In genomic region chr16:39147151-39147550, GRCm38 (mm10) we compare ENCODE assay signal across 24 mouse cellular contexts.
"Had no signal": no experiment of that assay in that cellular context is flagged by ENCODE, and none has a peak within 500 bp of the region (broad histone marks: within the 10 kb centered on the region; RNA-seq: fewer than 3 reads in every experiment).

No protein-coding gene starts in this region.

- DNase-seq: gastrocnemius, adult 2 months; gastrocnemius, postnatal 10 days; gastrocnemius, postnatal 25 days; heart, adult 18-20 months; heart, postnatal 10 days; heart, postnatal 4 days; kidney, adult 11 months; kidney, adult 2 months; kidney, adult 9 months; kidney, postnatal 14 days; kidney, postnatal 36 days; layer of hippocampus, adult 9-11 months; left cerebral cortex, postnatal 4 days had no signal

- H3K4me2 ChIP-seq: heart, embryonic 12.5 days; hindbrain, embryonic 12.5 days; hindbrain, embryonic 15.5 days; kidney, embryonic 15.5 days; limb, embryonic 13.5 days; limb, embryonic 15.5 days had no signal

- H3K4me3 ChIP-seq: gastrocnemius, adult 2 months; heart, embryonic 10.5 days; heart, embryonic 12.5 days; hindbrain, embryonic 10.5 days; hindbrain, embryonic 12.5 days; hindbrain, embryonic 15.5 days; kidney, embryonic 15.5 days; limb, embryonic 13.5 days; limb, embryonic 15.5 days had no signal

- H3K9ac ChIP-seq: heart, embryonic 12.5 days; hindbrain, embryonic 12.5 days; hindbrain, embryonic 15.5 days; kidney, embryonic 15.5 days; limb, embryonic 13.5 days; limb, embryonic 15.5 days had no signal

- H3K27me3 ChIP-seq: heart, embryonic 12.5 days; hindbrain, embryonic 12.5 days; hindbrain, embryonic 15.5 days; kidney, embryonic 15.5 days; limb, embryonic 13.5 days; limb, embryonic 15.5 days had no signal

- H3K27ac ChIP-seq: gastrocnemius, adult 2 months; heart, embryonic 10.5 days; hindbrain, embryonic 10.5 days; hindbrain, embryonic 12.5 days; hindbrain, embryonic 15.5 days; hindbrain, postnatal 0 days; kidney, embryonic 15.5 days; kidney, postnatal 0 days; limb, embryonic 13.5 days; limb, embryonic 15.5 days had no signal

- H3K4me1 ChIP-seq: heart, embryonic 10.5 days; heart, embryonic 12.5 days; hindbrain, embryonic 12.5 days; hindbrain, embryonic 15.5 days; kidney, embryonic 15.5 days had no signal

- H3K9me3 ChIP-seq: heart, embryonic 10.5 days; heart, embryonic 12.5 days; hindbrain, embryonic 10.5 days; hindbrain, embryonic 12.5 days; hindbrain, embryonic 15.5 days; kidney, embryonic 15.5 days; limb, embryonic 13.5 days; limb, embryonic 15.5 days had no signal

- H3K36me3 ChIP-seq: heart, embryonic 10.5 days; heart, embryonic 12.5 days; hindbrain, embryonic 10.5 days; hindbrain, embryonic 12.5 days; hindbrain, embryonic 15.5 days; kidney, embryonic 15.5 days; limb, embryonic 13.5 days; limb, embryonic 15.5 days had no signal

- ATAC-seq: hindbrain, postnatal 0 days; intestine, embryonic 16.5 days had no signal
